Mouse (Mus musculus): ENCODE data around the gene Lrrc8c.

DNA sequence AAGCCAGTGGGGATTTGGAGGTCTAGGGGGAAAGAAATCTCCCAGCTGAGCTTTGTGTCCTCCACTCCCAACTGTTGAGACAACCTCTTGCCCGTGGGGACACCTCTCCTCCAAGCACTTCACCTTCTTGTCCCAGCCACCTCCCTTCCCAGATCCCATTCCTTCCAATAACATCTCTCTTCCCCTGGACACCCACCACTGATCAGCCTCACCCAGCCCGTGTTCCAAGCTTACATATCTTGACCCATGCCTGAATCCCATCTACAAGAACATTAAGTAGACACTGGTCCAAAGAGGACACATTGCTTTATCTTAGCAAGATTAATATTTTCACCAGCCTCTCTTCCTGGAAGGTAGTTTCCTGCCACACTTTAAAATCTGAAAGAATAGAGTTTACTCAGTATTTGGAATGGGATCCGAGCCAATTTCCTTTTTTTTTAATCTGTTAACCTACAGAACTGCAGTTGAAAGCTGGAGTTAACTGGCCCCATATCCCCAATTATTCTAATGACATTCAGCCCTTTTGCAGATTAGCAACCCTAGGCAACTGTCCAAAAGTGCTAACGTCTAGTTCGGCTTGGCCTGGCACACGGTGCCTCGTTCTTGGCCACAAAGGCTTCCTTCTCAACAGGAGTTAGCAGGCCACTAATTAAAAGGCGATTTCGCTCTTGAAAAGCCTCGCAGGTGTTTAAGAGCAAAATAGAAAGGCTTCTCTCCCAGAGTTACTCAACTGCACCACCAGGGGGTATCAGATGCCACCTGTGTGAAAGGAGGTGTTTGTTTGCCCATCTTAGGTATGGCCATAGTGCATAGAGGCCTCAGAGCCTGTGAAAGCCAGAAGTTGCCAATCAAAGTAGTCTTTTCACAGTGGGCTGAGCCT, 26.6 kb upstream of the Lrrc8c start:
- TF ChIP-seq CTCF (IDR thresholded peaks at IDR 0.05; ENCODE audit: control insufficient read depth, insufficient read depth, insufficient replicate concordance, low read depth, low read length) (no peak), POLR2A (IDR thresholded peaks at IDR 0.05; ENCODE audit: control insufficient read depth, low read depth, low read length) (no peak)
